Mouse (Mus musculus) MEL (cell line): Measurements from ENCODE around the gene Fst. TPM values are rescaled to one million over a fixed set of nuclear protein-coding genes. Genes with fewer than 3 reads are reported as not detected.

Experiments
- DNase-seq: peaks from one replicate; pipeline ENCODE4 v3.0.0; 2011; ENCODE audit warnings: low read depth, low spot score
- H3K27ac ChIP-seq: 2 replicates; pipeline ENCODE4 v1.5.1; 2012; ENCODE audit warnings: low read depth, mild to moderate bottlenecking, control low read depth, low read length, moderate library complexity; ENCODE audit not compliant: control insufficient read depth
- H3K27me3 ChIP-seq, 2 experiments: fragments of 150-350 bp in 1 of 2; sonication (generic) in 1 of 2; 2 replicates each; pipeline ENCODE4 v1.6.1; 2012; ENCODE audit warnings: low read length in 2 of 2, mild to moderate bottlenecking in 2 of 2, improper control_type of control experiment in 1 of 2, moderate library complexity in 1 of 2; ENCODE audit not compliant: insufficient read depth in 2 of 2, control insufficient read depth in 1 of 2
- H3K36me3 ChIP-seq, 2 experiments: 2 replicates each; pipeline ENCODE4 v1.6.1; 2012 to 2014; ENCODE audit warnings: low read length in 2 of 2, improper control_type of control experiment in 1 of 2, inconsistent platforms in 1 of 2, mild to moderate bottlenecking in 1 of 2; ENCODE audit not compliant: insufficient read depth in 2 of 2, control insufficient read depth in 1 of 2
- H3K4me1 ChIP-seq, 2 experiments: fragments of 150-350 bp in 1 of 2; sonication (generic) in 1 of 2; 2 replicates each; pipeline ENCODE4 v1.6.1; 2012; ENCODE audit warnings: low read length in 2 of 2, improper control_type of control experiment in 1 of 2, mild to moderate bottlenecking in 1 of 2; ENCODE audit not compliant: insufficient read depth in 2 of 2, control insufficient read depth in 1 of 2
- H3K4me3 ChIP-seq, 2 experiments: fragments of 150-350 bp in 1 of 2; sonication (generic) in 1 of 2; 2 replicates each; pipeline ENCODE4 v1.5.1; 2012; ENCODE audit warnings: low read depth in 2 of 2, low read length in 2 of 2, mild to moderate bottlenecking in 2 of 2, moderate library complexity in 2 of 2, control low read depth in 1 of 2, improper control_type of control experiment in 1 of 2; ENCODE audit not compliant: control insufficient read depth in 1 of 2, insufficient read depth in 1 of 2
- H3K79me2 ChIP-seq: 2 replicates; pipeline ENCODE4 v1.6.1; 2012; ENCODE audit warnings: mild to moderate bottlenecking, low read length, moderate library complexity; ENCODE audit not compliant: control insufficient read depth, poor library complexity, insufficient read depth
- H3K9ac ChIP-seq: 2 replicates; pipeline ENCODE4 v1.6.1; 2012; ENCODE audit warnings: low read depth, mild to moderate bottlenecking, control low read depth, low read length, moderate library complexity; ENCODE audit not compliant: control insufficient read depth, poor library complexity, severe bottlenecking
- H3K9me3 ChIP-seq: fragments of 150-350 bp; sonication (generic); replicated peaks from 2 replicates; pipeline ENCODE4 v1.6.1; 2012; ENCODE audit warnings: mild to moderate bottlenecking, low read length, improper control_type of control experiment, moderate library complexity; ENCODE audit not compliant: insufficient read depth
- CHD2 ChIP-seq: IDR thresholded peaks from 2 replicates; pipeline ENCODE4 v1.6.1; 2011; ENCODE audit warnings: low read length, improper control_type of control experiment
- EP300 ChIP-seq, 2 experiments: IDR thresholded peaks; 2 replicates each; pipeline ENCODE4 v1.6.1; 2011; ENCODE audit warnings: improper control_type of control experiment in 2 of 2, low read length in 2 of 2, low read depth in 1 of 2, mild to moderate bottlenecking in 1 of 2
- GABPA ChIP-seq: IDR thresholded peaks from 2 replicates; pipeline ENCODE4 v1.6.1; 2012; ENCODE audit warnings: low read depth, mild to moderate bottlenecking, inconsistent platforms, low read length, improper control_type of control experiment, moderate library complexity
- GATA1 ChIP-seq: IDR thresholded peaks from 2 replicates; pipeline ENCODE4 v1.6.1; 2011; ENCODE audit warnings: low read depth, low read length, improper control_type of control experiment
- JUND ChIP-seq: IDR thresholded peaks from 2 replicates; pipeline ENCODE4 v1.6.1; 2011; ENCODE audit warnings: low read depth, mild to moderate bottlenecking, improper control_type of control experiment, low read length
- KAT2A ChIP-seq: conservative IDR thresholded peaks from 2 replicates; pipeline ENCODE4 v1.6.1; 2012; ENCODE audit warnings: low read depth, low read length, improper control_type of control experiment, inconsistent platforms
- MAFK ChIP-seq: IDR thresholded peaks from 2 replicates; pipeline ENCODE4 v1.6.1; 2011; ENCODE audit warnings: low read depth, mild to moderate bottlenecking, low read length, improper control_type of control experiment, borderline replicate concordance
- MAZ ChIP-seq: IDR thresholded peaks from 2 replicates; pipeline ENCODE4 v1.6.1; 2012; ENCODE audit warnings: low read depth, mild to moderate bottlenecking, inconsistent platforms, low read length, improper control_type of control experiment
- MEF2A ChIP-seq: IDR thresholded peaks from 2 replicates; pipeline ENCODE4 v1.6.1; 2014; ENCODE audit warnings: low read depth, mild to moderate bottlenecking, inconsistent platforms, low read length, improper control_type of control experiment; ENCODE audit not compliant: poor library complexity, insufficient replicate concordance, severe bottlenecking; ENCODE audit errors: extremely low read depth
- MYB ChIP-seq: IDR thresholded peaks from 2 replicates; pipeline ENCODE4 v1.6.1; 2011; ENCODE audit warnings: mild to moderate bottlenecking, low read depth, low read length, improper control_type of control experiment
- MYC ChIP-seq: IDR thresholded peaks from 2 replicates; pipeline ENCODE4 v1.6.1; 2011; ENCODE audit warnings: low read depth, mild to moderate bottlenecking, low read length, improper control_type of control experiment, moderate library complexity
- NRF1 ChIP-seq: IDR thresholded peaks from 2 replicates; pipeline ENCODE4 v1.6.1; 2014; ENCODE audit warnings: low read depth, mild to moderate bottlenecking, inconsistent platforms, low read length, improper control_type of control experiment, moderate library complexity; ENCODE audit not compliant: poor library complexity, insufficient read depth, severe bottlenecking
- POLR2A ChIP-seq, 2 experiments: IDR thresholded peaks; 2 replicates each; pipeline ENCODE4 v1.6.1; 2011 to 2012; ENCODE audit warnings: low read length in 2 of 2, mild to moderate bottlenecking in 2 of 2, control low read depth in 1 of 2, improper control_type of control experiment in 1 of 2, low read depth in 1 of 2, moderate library complexity in 1 of 2; ENCODE audit not compliant: control insufficient read depth in 1 of 2, insufficient read depth in 1 of 2, poor library complexity in 1 of 2
- RCOR1 ChIP-seq: IDR thresholded peaks from 2 replicates; pipeline ENCODE4 v1.6.1; 2012; ENCODE audit warnings: low read depth, mild to moderate bottlenecking, inconsistent platforms, low read length, improper control_type of control experiment
- TAL1 ChIP-seq: IDR thresholded peaks from 2 replicates; pipeline ENCODE4 v1.6.1; 2012; ENCODE audit warnings: mild to moderate bottlenecking, inconsistent platforms, low read length, moderate library complexity, mixed read lengths
- TBP ChIP-seq: IDR thresholded peaks from 2 replicates; pipeline ENCODE4 v1.8.0; 2011; ENCODE audit warnings: low read depth, low read length, improper control_type of control experiment
- UBTF ChIP-seq: IDR thresholded peaks from 2 replicates; pipeline ENCODE4 v1.6.1; 2012; ENCODE audit warnings: low read depth, mild to moderate bottlenecking, inconsistent platforms, low read length, improper control_type of control experiment, moderate library complexity, borderline replicate concordance; ENCODE audit not compliant: insufficient read depth
- USF1 ChIP-seq: IDR thresholded peaks from 2 replicates; pipeline ENCODE4 v1.6.1; 2014; ENCODE audit warnings: low read depth, mild to moderate bottlenecking, inconsistent platforms, low read length, improper control_type of control experiment, moderate library complexity
- USF2 ChIP-seq, 2 experiments: IDR thresholded peaks; 2 replicates each; pipeline ENCODE4 v1.6.1; 2011 to 2012; ENCODE audit warnings: improper control_type of control experiment in 2 of 2, low read length in 2 of 2, borderline replicate concordance in 1 of 2, inconsistent platforms in 1 of 2, low read depth in 1 of 2, mild to moderate bottlenecking in 1 of 2; ENCODE audit not compliant: insufficient read depth in 1 of 2
- ZNF384 ChIP-seq: IDR thresholded peaks from 2 replicates; pipeline ENCODE4 v1.6.1; 2012; ENCODE audit warnings: low read depth, mild to moderate bottlenecking, inconsistent platforms, low read length, improper control_type of control experiment
- polyA plus RNA-seq, 2 experiments: library from polyadenylated mRNA; stranded (reverse) in 1 of 2; unstranded in 1 of 2; fragments of >175 nt in 1 of 2; fragments of >200 nt in 1 of 2; gene quantifications; 2 replicates each; pipeline versions ENCODE4 v1.2.1 to v1.2.4; 2012; ENCODE audit warnings: low replicate concordance in 2 of 2, low read depth in 1 of 2; ENCODE audit not compliant: insufficient read length in 2 of 2, insufficient read depth in 1 of 2, missing spikeins in 1 of 2
- total RNA-seq: library from RNA; depleted of rRNA; stranded (reverse); fragments of 300-350 nt; gene quantifications from 2 replicates; pipeline ENCODE4 v1.2.3, GENCODE M21; 2012

Fst gene
- total and polyA plus RNA-seq, 3 experiments, result not detected

- H3K27ac ChIP-seq, result no peak overlapping the region
- H3K9ac ChIP-seq, result no peak overlapping the region
- H3K9me3 ChIP-seq, result no peaks in the 10 kb centered on the region
- no peaks in the 10 kb centered on the region for H3K4me1 ChIP-seq
- H3K36me3 ChIP-seq, result no peaks in the 10 kb centered on the region
- no peak overlapping the region for H3K4me3 ChIP-seq
- H3K27me3 ChIP-seq, result no peaks in the 10 kb centered on the region; a peak in 2 of 4 replicates
- DNase-seq, result no peak
- TF ChIP-seq KAT2A (no peak), NRF1 (no peak), TAL1 (no peak), UBTF (no peak), GATA1 (no peak), CHD2 (no peak), USF2 (IDR thresholded peaks at IDR 0.05; ENCODE audit: borderline replicate concordance in 1 of 2, insufficient read depth in 1 of 2, low read depth in 1 of 2, low read length in 2 of 2) (no peak), JUND (no peak), ZNF384 (no peak), MAFK (no peak), RCOR1 (no peak), POLR2A (IDR thresholded peaks at IDR 0.05; ENCODE audit: control insufficient read depth in 1 of 2, insufficient read depth in 1 of 2, low read depth in 1 of 2, low read length in 2 of 2, poor library complexity in 1 of 2) (no peak)
- no peaks in the 10 kb centered on the region for H3K79me2 ChIP-seq
Measured at GRCm38 (mm10) chr13:114419364-114419763, 39.4 kb downstream of the Fst start.

GRCm38 (mm10) chr13:114412326-114412725 lies 46.4 kb downstream of the Fst start:
- Histone ChIP-seq H3K27me3 (peaks cover 0 to 5% of the 10 kb centered on the region in 2 experiments; a peak in 3 of 4 replicates), H3K4me1 (no peaks in the 10 kb centered on the region), H3K36me3 (no peaks in the 10 kb centered on the region), H3K9ac (no peak overlapping the region), H3K9me3 (no peaks in the 10 kb centered on the region), H3K4me3 (no peak overlapping the region), H3K27ac (no peak overlapping the region), H3K79me2 (no peaks in the 10 kb centered on the region)
- DNase-seq, result no peak
- TF ChIP-seq GABPA (no peak), TBP (no peak), MEF2A (no peak), MAZ (no peak), MYC (no peak), USF1 (no peak), MYB (no peak), GATA1 (no peak), EP300 (IDR thresholded peaks at IDR 0.05; ENCODE audit: low read depth in 1 of 2, low read length in 2 of 2) (no peak)
